Comparison of ENCODE assay signal across 8 mouse cellular contexts in genomic region chr4:132545851-132546250, GRCm38 (mm10). TPM values are rescaled to one million over a fixed set of nuclear protein-coding genes. Genes with fewer than 3 reads are reported as not detected.
DNase-seq lines count a peak whose midpoint lies in the region; ATAC-seq lines count a peak whose summit lies in the region.

No protein-coding gene starts in this region.

- H3K4me2 ChIP-seq in intestine, embryonic 14.5 days (ENCODE audit: low read length), result no peak overlapping the region

- H3K9ac ChIP-seq in intestine, embryonic 14.5 days (ENCODE audit: low read length), result no peak overlapping the region

- WGBS in intestine, embryonic 14.5 days, result 27% methylated on average over 8 of the region's 8 CpGs

- H3K27ac ChIP-seq in intestine, embryonic 14.5 days (ENCODE audit: low read depth), result no peak overlapping the region

- H3K36me3 ChIP-seq in intestine, embryonic 14.5 days (ENCODE audit: control insufficient read depth, insufficient read depth, low read length), result peaks cover 99% of the 10 kb centered on the region

- H3K4me1 ChIP-seq in intestine, embryonic 14.5 days (replicated peaks; ENCODE audit: control insufficient read depth, insufficient read depth, low read length), result no peaks in the 10 kb centered on the region

- H3K27me3 ChIP-seq in intestine, embryonic 14.5 days (replicated peaks; ENCODE audit: control insufficient read depth, insufficient read depth, low read length), result no peaks in the 10 kb centered on the region

- peak; percentile 88 for ATAC-seq in erythroblast, adult 5-6 weeks (replicated peaks; ENCODE audit: low FRiP score, poor library complexity, severe bottlenecking)
- ATAC-seq in intestine, embryonic 14.5 days (replicated peaks; ENCODE audit: low FRiP score, low TSS enrichment, low read depth), result peak; percentile 72; the same call in 1 of the 2 replicates

- no peak overlapping the region for H3K4me3 ChIP-seq in intestine, embryonic 14.5 days (ENCODE audit: low read depth, low read length)

- peak; percentile 74 for DNase-seq in testis, postnatal 10 days (ENCODE audit: low spot score)
- DNase-seq in testis, postnatal 14 days (ENCODE audit: low spot score), result no peak
- DNase-seq in adrenal gland, postnatal 36 days, result peak; percentile 67 to 76
- peak; percentile 74 for DNase-seq in intestine, embryonic 14.5 days (ENCODE audit: low spot score)
- peak; percentile 71 for DNase-seq in liver
- DNase-seq in retina, adult 2 months (ENCODE audit: low read depth, low spot score), result peak; percentile 56
- peak; percentile 52 to 60 for DNase-seq in urinary bladder, postnatal 36 days (ENCODE audit: low spot score in 2 of 2)

- no peaks in the 10 kb centered on the region for H3K9me3 ChIP-seq in intestine, embryonic 14.5 days (ENCODE audit: control insufficient read depth, low read length)

RNA-seq across cellular contexts. Expression of gene Dnajc8, which starts 10.5 kb away (rescaled TPM):
- 10 to 100 TPM; 88.0 to 95.5 TPM for total RNA-seq in adrenal gland, postnatal 36 days (2021)
- total RNA-seq in erythroblast, adult 5-6 weeks (2015; ENCODE audit: low replicate concordance), result 75.0 and 117 TPM in 2 replicates
- total RNA-seq in erythroblast, adult 5-6 weeks (2017; ENCODE audit: low replicate concordance), result 262 and 314 TPM in 2 replicates
- 174 and 189 TPM in 2 replicates for polyA plus RNA-seq in intestine, embryonic 14.5 days (2014; fragmentation: Nextera tagmentation; extraction: Ambion mirVana)

RNA-seq across cellular contexts. Expression of gene Atpif1, which starts 12.4 kb away (rescaled TPM):
- total RNA-seq in adrenal gland, postnatal 36 days (2021), result 100 to 1,000 TPM; 352 to 374 TPM
- total RNA-seq in erythroblast, adult 5-6 weeks (2015; ENCODE audit: low replicate concordance), result 715 and 778 TPM in 2 replicates
- total RNA-seq in erythroblast, adult 5-6 weeks (2017; ENCODE audit: low replicate concordance), result 2,175 and 2,816 TPM in 2 replicates
- polyA plus RNA-seq in intestine, embryonic 14.5 days (2014; fragmentation: Nextera tagmentation; extraction: Ambion mirVana), result 1,370 and 1,434 TPM in 2 replicates

RNA-seq across cellular contexts. Expression of gene Ptafr, which starts 18.0 kb away (rescaled TPM):
- total RNA-seq in adrenal gland, postnatal 36 days (2021), result 1 to 10 TPM; 1.6 to 2.1 TPM
- total RNA-seq in erythroblast, adult 5-6 weeks (2015; ENCODE audit: low replicate concordance), result 3.1 and 9.0 TPM in 2 replicates
- total RNA-seq in erythroblast, adult 5-6 weeks (2017; ENCODE audit: low replicate concordance), result 6.6 and 7.7 TPM in 2 replicates
- polyA plus RNA-seq in intestine, embryonic 14.5 days (2014; fragmentation: Nextera tagmentation; extraction: Ambion mirVana), result 0.57 and 0.59 TPM in 2 replicates

RNA-seq across cellular contexts. Expression of gene Sesn2, which starts 35.5 kb away (rescaled TPM):
- 10 to 100 TPM; 12.9 to 24.8 TPM for total RNA-seq in adrenal gland, postnatal 36 days (2021)
- 3.7 and 4.6 TPM in 2 replicates for total RNA-seq in erythroblast, adult 5-6 weeks (2015; ENCODE audit: low replicate concordance)
- total RNA-seq in erythroblast, adult 5-6 weeks (2017; ENCODE audit: low replicate concordance), result 5.8 and 6.6 TPM in 2 replicates
- polyA plus RNA-seq in intestine, embryonic 14.5 days (2014; fragmentation: Nextera tagmentation; extraction: Ambion mirVana), result 6.9 and 7.3 TPM in 2 replicates
